Mouse (Mus musculus) forebrain, embryonic 13.5 days (tissue): ENCODE measurements around the gene Drc3. TPM values are rescaled to one million over a fixed set of nuclear protein-coding genes. Genes with fewer than 3 reads are reported as not detected.

Experiments
- ATAC-seq: fragments of 200-750 bp; cut with Nextera tagmentation; 2 replicates; pipeline ENCODE4 v1.8.0; 2017
- H3K27ac ChIP-seq: fragments of 300-500 bp; sonication (generic); 2 replicates; pipeline ENCODE4 v1.5.1; 2015; ENCODE audit warnings: inconsistent platforms, mild to moderate bottlenecking, moderate library complexity
- H3K27me3 ChIP-seq: fragments of 300-500 bp; sonication (generic); 2 replicates; pipeline ENCODE4 v1.6.1; 2015; ENCODE audit warnings: mild to moderate bottlenecking, inconsistent platforms
- H3K36me3 ChIP-seq: fragments of 300-500 bp; sonication (generic); 2 replicates; pipeline ENCODE4 v1.6.1; 2015; ENCODE audit warnings: mild to moderate bottlenecking, inconsistent platforms; ENCODE audit not compliant: poor library complexity, severe bottlenecking
- H3K4me1 ChIP-seq: fragments of 300-500 bp; sonication (generic); 2 replicates; pipeline ENCODE4 v1.6.1; 2015; ENCODE audit warnings: inconsistent platforms
- H3K4me2 ChIP-seq: fragments of 300-500 bp; sonication (generic); 2 replicates; pipeline ENCODE4 v1.6.1; 2015; ENCODE audit warnings: inconsistent platforms, mild to moderate bottlenecking, moderate library complexity
- H3K4me3 ChIP-seq: fragments of 300-500 bp; sonication (generic); 2 replicates; pipeline ENCODE4 v1.5.1; 2015; ENCODE audit warnings: mild to moderate bottlenecking, inconsistent platforms
- H3K9ac ChIP-seq: fragments of 300-500 bp; sonication (generic); 2 replicates; pipeline ENCODE4 v1.6.1; 2015; ENCODE audit warnings: mild to moderate bottlenecking, inconsistent platforms
- H3K9me3 ChIP-seq: fragments of 300-500 bp; sonication (generic); replicated peaks from 2 replicates; pipeline ENCODE4 v1.6.1; 2016; ENCODE audit warnings: inconsistent platforms
- WGBS: fragments of 180-500 bp; shearing (Covaris S2); methylation state at CpG from one replicate; pipeline ENCODE4 v1.1.7; 2015; 5-methylcytosine and 5-hydroxymethylcytosine counted together
- polyA plus RNA-seq: library from polyadenylated mRNA; unstranded; fragments of >200 nt; fragmentation: Nextera tagmentation; extraction: Ambion mirVana; gene quantifications from 2 replicates; pipeline ENCODE4 v1.2.1, GENCODE M21; 2015

The Drc3 gene
- polyA plus RNA-seq, 1 experiment from 2014 or later = 3.1 TPM

- Histone ChIP-seq H3K9me3 (no peaks in the 10 kb centered on the region), H3K4me2 (no peak overlapping the region), H3K4me1 (no peaks in the 10 kb centered on the region), H3K27ac (no peak overlapping the region), H3K9ac (no peak overlapping the region), H3K4me3 (no peak overlapping the region), H3K27me3 (no peaks in the 10 kb centered on the region), H3K36me3 (no peaks in the 10 kb centered on the region)
- 83% methylated on average over 4 of the region's 4 CpGs for WGBS
- ATAC-seq = no peak
Observed at GRCm38 (mm10) chr11:60368909-60369308, 15.8 kb downstream of the Drc3 start.

DNA sequence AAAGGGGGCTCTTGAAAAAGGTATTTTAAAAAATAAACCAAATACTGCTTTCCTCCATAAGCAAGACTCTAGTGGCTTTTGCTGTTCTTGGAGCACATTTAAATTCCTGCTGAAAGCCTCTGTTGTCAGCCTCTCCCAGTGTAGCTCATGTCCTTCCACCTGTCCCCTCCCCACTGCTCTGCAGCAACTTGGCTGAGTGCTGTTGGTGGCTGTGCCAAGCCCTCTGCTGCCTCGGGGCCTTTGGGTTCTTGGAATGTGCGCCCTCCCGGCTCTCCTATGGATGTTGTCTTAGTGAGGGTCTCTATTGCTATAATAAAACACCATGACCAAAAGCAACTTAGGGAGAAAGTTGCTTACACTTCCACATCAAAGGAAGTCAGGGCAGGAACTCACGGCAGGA lies 16.3 kb downstream of the Drc3 start:
- H3K27ac ChIP-seq = no peak overlapping the region
- no peak for ATAC-seq
- no peak overlapping the region for H3K9ac ChIP-seq
- H3K4me1 ChIP-seq = no peaks in the 10 kb centered on the region
- no peaks in the 10 kb centered on the region for H3K27me3 ChIP-seq
- H3K9me3 ChIP-seq = no peaks in the 10 kb centered on the region
- no peak overlapping the region for H3K4me2 ChIP-seq
- H3K4me3 ChIP-seq = no peak overlapping the region
- no peaks in the 10 kb centered on the region for H3K36me3 ChIP-seq
- WGBS = 73% methylated on average over 4 of the region's 4 CpGs

GRCm38 (mm10) chr11:60370431-60370830 lies 17.3 kb downstream of the Drc3 start:
- WGBS = 88% methylated on average over 13 of the region's 13 CpGs
- Histone ChIP-seq H3K4me1 (no peaks in the 10 kb centered on the region), H3K36me3 (no peaks in the 10 kb centered on the region), H3K27me3 (no peaks in the 10 kb centered on the region), H3K9ac (no peak overlapping the region), H3K4me3 (no peak overlapping the region), H3K27ac (no peak overlapping the region), H3K9me3 (no peaks in the 10 kb centered on the region), H3K4me2 (no peak overlapping the region)
- ATAC-seq = no peak

DNA sequence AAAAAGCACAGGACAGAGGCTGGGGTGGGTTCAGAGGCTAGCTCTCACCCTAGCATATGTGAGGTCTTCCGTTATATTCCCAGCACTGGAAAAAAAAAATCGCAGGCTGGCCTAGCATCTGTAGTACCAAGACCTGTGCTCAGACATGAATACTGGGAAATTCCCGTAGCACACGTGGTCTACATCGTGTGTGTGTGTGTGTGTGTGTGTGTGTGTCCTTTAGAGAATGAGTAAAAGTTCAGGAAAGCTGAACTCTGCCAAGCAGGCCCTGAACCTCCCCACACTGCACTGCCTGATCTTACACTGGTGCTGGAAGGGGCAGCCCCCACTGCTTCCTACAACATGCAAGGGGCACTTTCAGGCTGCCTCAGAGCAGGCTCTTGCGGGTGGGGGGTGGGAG lies 21.4 kb downstream of the Drc3 start:
- Histone ChIP-seq H3K4me2 (no peak overlapping the region), H3K27ac (no peak overlapping the region), H3K36me3 (no peaks in the 10 kb centered on the region), H3K4me1 (no peaks in the 10 kb centered on the region), H3K27me3 (no peaks in the 10 kb centered on the region), H3K9me3 (no peaks in the 10 kb centered on the region), H3K4me3 (no peak overlapping the region), H3K9ac (no peak overlapping the region)
- ATAC-seq = no peak
- WGBS = 83% methylated on average over 6 of the region's 6 CpGs

GRCm38 (mm10) chr11:60383518-60383917 lies 30.4 kb downstream of the Drc3 start:
- H3K4me3 ChIP-seq = no peak overlapping the region
- no peaks in the 10 kb centered on the region for H3K36me3 ChIP-seq
- WGBS = 90% methylated on average over 6 of the region's 6 CpGs
- peaks cover 17% of the 10 kb centered on the region for H3K4me1 ChIP-seq
- H3K4me2 ChIP-seq = no peak overlapping the region
- no peaks in the 10 kb centered on the region for H3K27me3 ChIP-seq
- H3K27ac ChIP-seq = no peak overlapping the region
- ATAC-seq = no peak
- H3K9ac ChIP-seq = no peak overlapping the region
- no peaks in the 10 kb centered on the region for H3K9me3 ChIP-seq

DNA sequence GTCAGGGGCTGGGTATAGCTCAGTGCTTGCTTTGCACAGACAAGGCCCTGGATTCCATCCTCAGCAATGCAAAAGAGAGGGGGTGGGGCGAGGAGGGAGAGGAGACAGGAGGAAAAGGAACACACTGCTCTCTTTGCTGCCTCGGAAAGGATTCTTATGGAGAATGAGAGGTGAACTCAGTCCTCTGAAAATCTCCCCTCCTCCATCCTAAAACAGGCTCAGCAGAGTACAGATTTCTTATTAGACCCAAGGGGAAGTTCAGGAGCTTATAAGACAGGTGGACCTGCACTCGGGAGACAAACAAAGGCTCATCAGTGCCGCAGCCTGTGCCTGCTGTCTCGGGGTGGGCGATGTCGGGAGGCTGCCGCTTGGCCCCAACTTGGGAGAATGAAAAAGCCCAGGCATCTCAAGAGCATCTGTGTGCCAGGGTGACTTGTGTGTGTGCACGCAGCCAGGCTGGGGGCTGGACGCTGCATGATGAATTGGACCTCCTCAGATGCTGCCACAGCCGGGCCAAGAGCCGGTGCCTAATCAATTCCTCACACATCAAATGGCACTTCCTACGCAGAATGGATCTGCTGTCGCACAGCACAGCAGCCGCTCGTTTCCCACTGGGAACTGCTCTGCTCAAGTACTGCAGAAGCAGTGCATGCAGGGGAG lies 31.8 kb downstream of the Drc3 start:
- H3K4me3 ChIP-seq = peak overlapping the region; percentile 19
- peaks cover 17% of the 10 kb centered on the region for H3K4me1 ChIP-seq
- H3K9ac ChIP-seq = peak overlapping the region; percentile 60
- H3K27ac ChIP-seq = peak overlapping the region; percentile 74
- peak overlapping the region; percentile 51 for H3K4me2 ChIP-seq
- peak; percentile 80 for ATAC-seq
- no peaks in the 10 kb centered on the region for H3K36me3 ChIP-seq
- H3K9me3 ChIP-seq = no peaks in the 10 kb centered on the region
- 3% methylated on average over 16 of the region's 16 CpGs for WGBS
- no peaks in the 10 kb centered on the region for H3K27me3 ChIP-seq

- Histone ChIP-seq H3K27me3 (no peaks in the 10 kb centered on the region), H3K9ac (no peak overlapping the region), H3K4me3 (no peak overlapping the region), H3K4me2 (no peak overlapping the region), H3K9me3 (no peaks in the 10 kb centered on the region), H3K27ac (peak overlapping the region; percentile 74), H3K4me1 (peaks cover 17% of the 10 kb centered on the region), H3K36me3 (no peaks in the 10 kb centered on the region)
- WGBS = 82% methylated on average over 5 of the region's 5 CpGs
- no peak for ATAC-seq
Observed at GRCm38 (mm10) chr11:60385946-60386345, 32.8 kb downstream of the Drc3 start.

- WGBS = 100% methylated on average over 2 of the region's 2 CpGs
- H3K4me3 ChIP-seq = no peak overlapping the region
Observed at GRCm38 (mm10) chr11:60387944-60388343, 34.8 kb downstream of the Drc3 start.

GRCm38 (mm10) chr11:60391346-60391745 lies 38.2 kb downstream of the Drc3 start:
- no peak overlapping the region for H3K4me3 ChIP-seq
- no peaks in the 10 kb centered on the region for H3K36me3 ChIP-seq
- WGBS = 89% methylated on average over 6 of the region's 6 CpGs

More at GRCm38 (mm10) chr11:60387944-60388343, 34.8 kb downstream of the Drc3 start:
- no peak overlapping the region for H3K9ac ChIP-seq
- peaks cover 17% of the 10 kb centered on the region for H3K4me1 ChIP-seq
- H3K36me3 ChIP-seq = no peaks in the 10 kb centered on the region
- no peaks in the 10 kb centered on the region for H3K27me3 ChIP-seq
- H3K4me2 ChIP-seq = no peak overlapping the region
- H3K9me3 ChIP-seq = no peaks in the 10 kb centered on the region
- no peak overlapping the region for H3K27ac ChIP-seq
- no peak for ATAC-seq

GRCm38 (mm10) chr11:60396546-60396945 lies 43.4 kb downstream of the Drc3 start:
- no peaks in the 10 kb centered on the region for H3K9me3 ChIP-seq
- no peak overlapping the region for H3K4me2 ChIP-seq
- no peak overlapping the region for H3K4me3 ChIP-seq
- WGBS = 53% methylated on average over 6 of the region's 6 CpGs
- H3K27me3 ChIP-seq = no peaks in the 10 kb centered on the region
- peaks cover 7% of the 10 kb centered on the region for H3K4me1 ChIP-seq
- H3K27ac ChIP-seq = no peak overlapping the region
- peaks cover 23% of the 10 kb centered on the region for H3K36me3 ChIP-seq
- peak; percentile 78 for ATAC-seq
- no peak overlapping the region for H3K9ac ChIP-seq

More at GRCm38 (mm10) chr11:60391346-60391745, 38.2 kb downstream of the Drc3 start:
- Histone ChIP-seq H3K9me3 (no peaks in the 10 kb centered on the region), H3K4me2 (no peak overlapping the region), H3K27ac (no peak overlapping the region), H3K4me1 (peaks cover under 1% of the 10 kb centered on the region), H3K9ac (no peak overlapping the region), H3K27me3 (no peaks in the 10 kb centered on the region)
- no peak for ATAC-seq

DNA sequence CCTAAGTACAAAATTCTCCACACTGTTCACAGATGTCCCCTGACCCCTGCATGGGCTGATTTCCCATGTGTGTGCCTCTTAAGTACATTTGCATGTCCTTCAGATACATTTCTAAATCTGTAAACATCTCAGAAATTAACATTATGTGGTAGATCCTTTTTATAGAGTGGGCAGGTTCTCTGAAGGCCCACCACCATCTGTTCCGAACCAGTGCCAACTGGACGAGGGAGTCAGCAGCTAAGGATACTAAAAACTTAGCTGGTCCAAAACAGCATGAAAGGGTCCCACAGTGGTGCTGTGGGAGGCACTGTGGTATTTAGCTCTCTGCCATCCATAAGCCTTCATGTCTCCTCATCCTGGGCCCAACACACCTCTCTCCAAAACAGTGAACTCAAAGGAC lies 44.0 kb downstream of the Drc3 start:
- Histone ChIP-seq H3K9ac (no peak overlapping the region), H3K4me1 (peaks cover 7% of the 10 kb centered on the region), H3K27me3 (no peaks in the 10 kb centered on the region), H3K36me3 (peaks cover 29% of the 10 kb centered on the region), H3K4me2 (no peak overlapping the region), H3K9me3 (no peaks in the 10 kb centered on the region), H3K27ac (no peak overlapping the region), H3K4me3 (no peak overlapping the region)
- no peak for ATAC-seq
- WGBS = 90% methylated on average over 2 of the region's 2 CpGs

- H3K9me3 ChIP-seq = no peaks in the 10 kb centered on the region
- ATAC-seq = no peak
- H3K9ac ChIP-seq = no peak overlapping the region
- no peaks in the 10 kb centered on the region for H3K27me3 ChIP-seq
- H3K4me1 ChIP-seq = no peaks in the 10 kb centered on the region
- H3K4me2 ChIP-seq = no peak overlapping the region
- WGBS = 100% methylated on average over 1 of the region's 1 CpGs
- peaks cover 77% of the 10 kb centered on the region for H3K36me3 ChIP-seq
- H3K4me3 ChIP-seq = no peak overlapping the region
- no peak overlapping the region for H3K27ac ChIP-seq
Observed at GRCm38 (mm10) chr11:60406606-60407005, 53.5 kb downstream of the Drc3 start.

DNA sequence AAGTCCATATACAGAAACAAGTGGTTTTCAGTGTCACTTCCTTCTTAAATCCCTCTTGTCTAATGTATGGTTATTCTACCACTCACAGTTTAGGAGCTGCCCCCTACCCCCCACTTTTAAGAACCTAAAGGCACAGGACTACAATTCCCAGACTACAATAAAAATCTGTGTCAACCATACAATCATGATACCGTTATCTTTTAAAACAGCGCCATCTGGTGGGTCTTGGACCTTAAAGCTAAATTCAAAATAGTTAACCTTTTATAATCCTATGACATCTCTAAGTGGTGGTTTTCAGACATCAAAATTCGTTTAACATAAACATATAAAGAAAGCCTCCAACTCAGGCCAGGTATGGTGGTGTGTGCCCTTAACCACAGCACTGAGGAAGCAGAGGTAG lies 59.0 kb downstream of the Drc3 start:
- no peaks in the 10 kb centered on the region for H3K9me3 ChIP-seq
- no peak overlapping the region for H3K27ac ChIP-seq
- H3K36me3 ChIP-seq = peaks cover 22% of the 10 kb centered on the region
- H3K4me2 ChIP-seq = no peak overlapping the region
- ATAC-seq = no peak
- no peak overlapping the region for H3K4me3 ChIP-seq
- H3K4me1 ChIP-seq = peaks cover 23% of the 10 kb centered on the region
- no peak overlapping the region for H3K9ac ChIP-seq
- H3K27me3 ChIP-seq = no peaks in the 10 kb centered on the region
- WGBS = 14% methylated on average over 3 of the region's 3 CpGs
